In the genomic region with DNA sequence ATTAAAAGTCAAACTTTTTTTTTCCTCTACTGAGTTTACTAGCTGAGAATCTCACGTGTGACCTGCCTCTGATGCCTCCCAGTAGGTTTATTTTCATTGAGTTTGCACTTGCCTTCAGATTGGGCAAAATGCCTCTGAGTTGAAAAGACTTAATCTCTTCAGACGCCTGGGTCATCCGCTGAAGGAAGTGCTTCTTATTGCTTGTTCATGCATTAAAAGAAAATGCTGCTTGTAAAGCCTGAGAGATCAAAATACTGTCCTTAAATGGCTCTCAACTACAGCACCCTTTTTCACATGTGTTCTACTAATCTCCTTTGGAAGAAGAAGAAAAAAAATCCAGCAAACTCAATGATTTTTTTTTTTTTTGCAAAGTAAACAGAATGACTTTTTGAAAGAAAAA, we compare ENCODE assay signal across 17 mouse cellular contexts.
DNase-seq lines count a peak whose midpoint lies in the region; ATAC-seq and TF ChIP-seq lines count a peak whose summit lies in the region.
"Had no signal": no experiment of that assay in that cellular context is flagged by ENCODE, and none has a peak within 500 bp of the region (broad histone marks: within the 10 kb centered on the region; RNA-seq: fewer than 3 reads in every experiment).

No protein-coding gene starts in this region.

- in situ Hi-C loops in Patski (cut with MboI; ENCODE audit: low pct_unique_long_range_greater_than_20kb): no loop called here

- POLR2A ChIA-PET in Patski (lab: Charles Lee): no interaction called here

- 41% methylated on average over 3 of the region's 3 CpGs for WGBS in heart, embryonic 12.5 days
- WGBS in midbrain, postnatal 0 days: 21% methylated on average over 3 of the region's 3 CpGs
- 24% methylated on average over 3 of the region's 3 CpGs for WGBS in midbrain, embryonic 11.5 days

- no peaks in the 10 kb centered on the region for H3K27me3 ChIP-seq in heart, embryonic 12.5 days (replicated peaks)
- no peaks in the 10 kb centered on the region for H3K27me3 ChIP-seq in midbrain, postnatal 0 days (ENCODE audit: insufficient read depth, low read length)
- no peaks in the 10 kb centered on the region for H3K27me3 ChIP-seq in midbrain, embryonic 11.5 days (ENCODE audit: control insufficient read depth, insufficient read depth, low read length)
- H3K27me3 ChIP-seq in Patski: no peaks in the 10 kb centered on the region
- H3K27me3 ChIP-seq: CH12.LX; embryonic facial prominence, embryonic 12.5 days; kidney, embryonic 15.5 days; lung, embryonic 15.5 days; midbrain, embryonic 15.5 days had no signal

- H3K36me3 ChIP-seq in heart, embryonic 12.5 days: no peaks in the 10 kb centered on the region
- no peaks in the 10 kb centered on the region for H3K36me3 ChIP-seq in midbrain, postnatal 0 days (ENCODE audit: insufficient read depth, low read length)
- no peaks in the 10 kb centered on the region for H3K36me3 ChIP-seq in midbrain, embryonic 11.5 days (ENCODE audit: control insufficient read depth, insufficient read depth, low read length)
- H3K36me3 ChIP-seq: embryonic facial prominence, embryonic 12.5 days; forebrain, embryonic 10.5 days; kidney, embryonic 15.5 days; limb, embryonic 10.5 days; lung, embryonic 15.5 days; midbrain, embryonic 15.5 days had no signal

- ATAC-seq in heart, embryonic 12.5 days (ENCODE audit: insufficient number of reproducible peaks, low FRiP score): no peak
- ATAC-seq in midbrain, postnatal 0 days (ENCODE audit: low FRiP score): no peak
- no peak for ATAC-seq in midbrain, embryonic 11.5 days (ENCODE audit: low FRiP score)
- ATAC-seq in Patski: no peak
- ATAC-seq: midbrain, embryonic 15.5 days had no signal

- CTCF ChIA-PET in Patski (lab: Charles Lee): no interaction called here

- H3K9me3 ChIP-seq in heart, embryonic 12.5 days (replicated peaks): no peaks in the 10 kb centered on the region; the same call in 1 of the 2 replicates
- H3K9me3 ChIP-seq in midbrain, postnatal 0 days (ENCODE audit: low read length): no peaks in the 10 kb centered on the region
- no peaks in the 10 kb centered on the region for H3K9me3 ChIP-seq in midbrain, embryonic 11.5 days (ENCODE audit: control insufficient read depth, low read length)
- H3K9me3 ChIP-seq: embryonic facial prominence, embryonic 12.5 days; forebrain, embryonic 10.5 days; kidney, embryonic 15.5 days; limb, embryonic 10.5 days; lung, embryonic 15.5 days; midbrain, embryonic 15.5 days had no signal

- no peak for TF ChIP-seq CTCF in midbrain, postnatal 0 days (IDR thresholded peaks at IDR 0.05)
- TF ChIP-seq CTCF in Patski (IDR thresholded peaks at IDR 0.05): no peak

- no peak overlapping the region for H3K9ac ChIP-seq in heart, embryonic 12.5 days
- H3K9ac ChIP-seq in midbrain, postnatal 0 days (replicated peaks; ENCODE audit: low read length, poor library complexity, severe bottlenecking): no peak overlapping the region
- no peak overlapping the region for H3K9ac ChIP-seq in midbrain, embryonic 11.5 days (ENCODE audit: low read length)
- H3K9ac ChIP-seq: embryonic facial prominence, embryonic 12.5 days; kidney, embryonic 15.5 days; lung, embryonic 15.5 days; midbrain, embryonic 15.5 days had no signal

- DNase-seq in heart, postnatal 10 days: peak; percentile 1 to 5
- peak; percentile 31 for DNase-seq in midbrain, postnatal 0 days (ENCODE audit: low spot score)
- no peak for DNase-seq in midbrain, embryonic 11.5 days (ENCODE audit: low spot score, missing footprints)
- DNase-seq in Patski (ENCODE audit: low read depth, low spot score) (peak; percentile 15), adipocyte (ENCODE audit: low spot score) (no peak)
- no peak for DNase-seq in testis, postnatal 14 days (ENCODE audit: low spot score)
- DNase-seq: thymus, postnatal 14 days had no signal

- intact Hi-C loops in heart, postnatal 10 days (cut with DNase I): no loop called here

- no peak overlapping the region for H3K4me3 ChIP-seq in heart, embryonic 12.5 days
- H3K4me3 ChIP-seq in midbrain, postnatal 0 days (ENCODE audit: low read depth, low read length): no peak overlapping the region
- no peak overlapping the region for H3K4me3 ChIP-seq in midbrain, embryonic 11.5 days (ENCODE audit: low read depth, low read length)
- H3K4me3 ChIP-seq: embryonic facial prominence, embryonic 12.5 days; forebrain, embryonic 10.5 days; kidney, embryonic 15.5 days; limb, embryonic 10.5 days; lung, embryonic 15.5 days; midbrain, embryonic 15.5 days had no signal

- no peaks in the 10 kb centered on the region for H3K4me1 ChIP-seq in heart, embryonic 12.5 days (replicated peaks)
- H3K4me1 ChIP-seq in midbrain, postnatal 0 days (ENCODE audit: insufficient read depth, low read length): no peaks in the 10 kb centered on the region
- no peaks in the 10 kb centered on the region for H3K4me1 ChIP-seq in midbrain, embryonic 11.5 days (ENCODE audit: control insufficient read depth, insufficient read depth, low read length)
- H3K4me1 ChIP-seq: embryonic facial prominence, embryonic 12.5 days; kidney, embryonic 15.5 days; limb, embryonic 10.5 days; lung, embryonic 15.5 days; midbrain, embryonic 15.5 days had no signal

- no peak overlapping the region for H3K27ac ChIP-seq in heart, embryonic 12.5 days (ENCODE audit: poor library complexity, severe bottlenecking)
- no peak overlapping the region for H3K27ac ChIP-seq in midbrain, postnatal 0 days (ENCODE audit: low read depth, low read length)
- H3K27ac ChIP-seq in midbrain, embryonic 11.5 days (ENCODE audit: low read depth, low read length): no peak overlapping the region
- H3K27ac ChIP-seq: embryonic facial prominence, embryonic 12.5 days; forebrain, embryonic 10.5 days; kidney, embryonic 15.5 days; limb, embryonic 10.5 days; lung, embryonic 15.5 days; midbrain, embryonic 15.5 days had no signal

- H3K4me2 ChIP-seq in heart, embryonic 12.5 days: no peak overlapping the region
- no peak overlapping the region for H3K4me2 ChIP-seq in midbrain, postnatal 0 days (ENCODE audit: low read depth, low read length, poor library complexity, severe bottlenecking)
- no peak overlapping the region for H3K4me2 ChIP-seq in midbrain, embryonic 11.5 days
- H3K4me2 ChIP-seq: embryonic facial prominence, embryonic 12.5 days; heart, embryonic 11.5 days; kidney, embryonic 15.5 days; liver, embryonic 11.5 days; lung, embryonic 15.5 days; midbrain, embryonic 15.5 days had no signal

Comparison
In these comparisons a context has a peak if more than half of its experiments do, and no peak if none do; other contexts are left out.
1. DNase-seq: peak in heart, postnatal 10 days (2 of 2), midbrain, postnatal 0 days (single experiment) and Patski (single experiment); none in midbrain, embryonic 11.5 days (single experiment), adipocyte (single experiment) and testis, postnatal 14 days (single experiment).